Mouse (Mus musculus): ENCODE results near the gene Rxrb.

- TF ChIP-seq CTCF (IDR thresholded peaks at IDR 0.05; ENCODE audit: borderline replicate concordance, insufficient read depth, low read depth, low read length), result no peak; the same call in 1 of the 2 replicates
- no peak for TF ChIP-seq POLR2A (IDR thresholded peaks at IDR 0.05; ENCODE audit: borderline replicate concordance, insufficient read depth, low read length)
Observed at GRCm38 (mm10) chr17:34075271-34075670, 43.7 kb downstream of the Rxrb start.
